8 mouse cellular contexts compared by ENCODE assay signal in the genomic region with DNA sequence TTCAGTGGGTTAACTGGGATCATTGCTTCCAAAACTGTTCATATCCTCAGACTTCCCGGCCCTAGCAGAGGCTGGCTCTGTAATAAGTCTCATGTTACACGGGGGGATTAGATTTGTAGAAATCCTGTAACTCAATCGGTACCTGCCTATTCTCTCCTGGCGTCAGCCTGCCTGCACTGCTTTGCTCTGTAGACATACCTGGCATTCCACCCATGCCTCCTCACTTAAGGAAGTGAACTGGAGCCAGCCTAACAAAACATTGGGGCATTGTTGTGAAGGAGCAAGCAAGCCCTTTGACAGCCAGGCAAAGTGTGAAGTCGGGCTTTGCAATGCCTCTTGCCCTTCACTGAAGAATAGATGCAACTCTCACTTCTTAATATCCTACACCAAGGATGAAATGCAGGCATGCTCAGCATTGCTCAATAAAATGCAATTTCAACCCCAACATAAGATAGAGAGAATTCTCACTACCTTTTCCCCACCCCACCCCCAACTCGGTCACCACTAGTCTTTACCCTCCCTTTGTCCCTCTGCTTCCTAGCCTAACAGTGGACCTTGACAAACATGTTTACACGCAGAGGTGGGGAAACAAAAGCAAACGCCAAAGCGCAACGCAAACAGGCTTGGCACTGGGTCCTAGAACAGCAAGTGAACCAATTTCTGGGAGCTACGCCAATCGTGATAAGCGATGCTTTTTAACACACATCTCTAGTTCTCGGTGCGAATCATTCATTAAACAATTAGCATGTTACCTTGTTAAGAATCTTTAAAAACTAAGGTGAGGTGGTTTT.
DNase-seq lines count a peak whose midpoint lies in the region; ATAC-seq and TF ChIP-seq lines count a peak whose summit lies in the region.

No protein-coding gene starts in this region.

- no peak for TF ChIP-seq EP300 in heart, adult 2 months (IDR thresholded peaks at IDR 0.05; ENCODE audit: insufficient read depth, low read depth, low read length)

- H3K36me3 ChIP-seq in heart, embryonic 12.5 days = no peaks in the 10 kb centered on the region
- H3K36me3 ChIP-seq in heart, adult 2 months (ENCODE audit: control insufficient read depth, insufficient read depth, low read length) = no peaks in the 10 kb centered on the region
- H3K36me3 ChIP-seq in embryonic facial prominence, embryonic 12.5 days = no peaks in the 10 kb centered on the region
- H3K36me3 ChIP-seq in liver, embryonic 16.5 days (ENCODE audit: control insufficient read depth, insufficient read depth) = no peaks in the 10 kb centered on the region
- no peaks in the 10 kb centered on the region for H3K36me3 ChIP-seq in intestine, embryonic 15.5 days

- H3K4me3 ChIP-seq in heart, embryonic 12.5 days = peak overlapping the region; percentile 28
- no peak overlapping the region for H3K4me3 ChIP-seq in heart, adult 2 months
- no peak overlapping the region for H3K4me3 ChIP-seq in embryonic facial prominence, embryonic 12.5 days
- no peak overlapping the region for H3K4me3 ChIP-seq in liver, embryonic 16.5 days (ENCODE audit: low read depth, low read length)
- H3K4me3 ChIP-seq in intestine, embryonic 15.5 days (replicated peaks) = no peak overlapping the region

- H3K27ac ChIP-seq in heart, embryonic 12.5 days (ENCODE audit: poor library complexity, severe bottlenecking) = no peak overlapping the region
- no peak overlapping the region for H3K27ac ChIP-seq in heart, adult 2 months
- H3K27ac ChIP-seq in embryonic facial prominence, embryonic 12.5 days = no peak overlapping the region
- H3K27ac ChIP-seq in liver, embryonic 16.5 days (ENCODE audit: low read length) = no peak overlapping the region
- H3K27ac ChIP-seq in intestine, embryonic 15.5 days = no peak overlapping the region

- H3K4me2 ChIP-seq in heart, embryonic 12.5 days = peak overlapping the region; percentile 63
- no peak overlapping the region for H3K4me2 ChIP-seq in embryonic facial prominence, embryonic 12.5 days (replicated peaks)
- H3K4me2 ChIP-seq in liver, embryonic 16.5 days (ENCODE audit: low read depth, low read length) = no peak overlapping the region
- H3K4me2 ChIP-seq in intestine, embryonic 15.5 days (replicated peaks) = no peak overlapping the region

- intact Hi-C loops in heart, adult 2 months (cut with DNase I) = no loop called here
- intact Hi-C loops in left cerebral cortex, postnatal 14 days (cut with DNase I) = no loop called here

- no peaks in the 10 kb centered on the region for H3K27me3 ChIP-seq in heart, embryonic 12.5 days (replicated peaks)
- H3K27me3 ChIP-seq in heart, adult 2 months (ENCODE audit: control insufficient read depth, insufficient read depth, low read length) = no peaks in the 10 kb centered on the region
- no peaks in the 10 kb centered on the region for H3K27me3 ChIP-seq in embryonic facial prominence, embryonic 12.5 days
- H3K27me3 ChIP-seq in liver, embryonic 16.5 days (ENCODE audit: control insufficient read depth, insufficient read depth, low read depth, low read length) = no peaks in the 10 kb centered on the region
- no peaks in the 10 kb centered on the region for H3K27me3 ChIP-seq in intestine, embryonic 15.5 days (replicated peaks)

- H3K9ac ChIP-seq in heart, embryonic 12.5 days = no peak overlapping the region; the same call in 1 of the 2 replicates
- H3K9ac ChIP-seq in heart, adult 2 months (ENCODE audit: low read depth, low read length) = no peak overlapping the region
- H3K9ac ChIP-seq in embryonic facial prominence, embryonic 12.5 days = no peak overlapping the region
- no peak overlapping the region for H3K9ac ChIP-seq in liver, embryonic 16.5 days (ENCODE audit: low read depth, low read length)
- H3K9ac ChIP-seq in intestine, embryonic 15.5 days = no peak overlapping the region

- ATAC-seq in heart, embryonic 12.5 days (ENCODE audit: insufficient number of reproducible peaks, low FRiP score) = no peak
- ATAC-seq in embryonic facial prominence, embryonic 12.5 days (ENCODE audit: insufficient number of reproducible peaks, insufficient read depth, low FRiP score, low TSS enrichment) = peak; percentile 72; the same call in 1 of the 2 replicates
- ATAC-seq in liver, embryonic 16.5 days (ENCODE audit: low read depth) = peak; percentile 62; the same call in 1 of the 2 replicates
- ATAC-seq in intestine, embryonic 15.5 days = no peak

- TF ChIP-seq POLR2A in heart, adult 2 months (IDR thresholded peaks at IDR 0.05; ENCODE audit: insufficient read depth, low read depth, low read length) = no peak

- H3K9me3 ChIP-seq in heart, embryonic 12.5 days (replicated peaks) = 0 out of 2 replicates have a peak, but pooled peaks cover 6% of the 10 kb centered on the region
- no peaks in the 10 kb centered on the region for H3K9me3 ChIP-seq in embryonic facial prominence, embryonic 12.5 days
- H3K9me3 ChIP-seq in liver, embryonic 16.5 days (replicated peaks; ENCODE audit: control insufficient read depth, low read length) = no peaks in the 10 kb centered on the region
- no peaks in the 10 kb centered on the region for H3K9me3 ChIP-seq in intestine, embryonic 15.5 days

- H3K79me2 ChIP-seq in heart, adult 2 months (replicated peaks; ENCODE audit: control insufficient read depth, insufficient read depth, low read length) = no peaks in the 10 kb centered on the region

- WGBS in heart, embryonic 12.5 days = 18% methylated on average over 15 of the region's 15 CpGs
- WGBS in heart, adult 2 months = 9% methylated on average over 15 of the region's 15 CpGs
- 24% methylated on average over 15 of the region's 15 CpGs for WGBS in embryonic facial prominence, embryonic 12.5 days
- WGBS in liver, embryonic 16.5 days (ENCODE audit: insufficient replicate concordance) = 25% methylated on average over 15 of the region's 15 CpGs
- WGBS in intestine, embryonic 15.5 days = 26% methylated on average over 15 of the region's 15 CpGs

- no peak for DNase-seq in heart, adult 2 months
- peak; percentile 17 for DNase-seq in MEL-GATA-1-ER (ENCODE audit: extremely low read depth, low read depth)
- no peak for DNase-seq in frontal cortex, postnatal 10 days (ENCODE audit: low spot score in 2 of 2)
- no peak for DNase-seq in left cerebral cortex, postnatal 14 days (ENCODE audit: low spot score in 2 of 2)

- TF ChIP-seq CTCF in heart, adult 2 months (IDR thresholded peaks at IDR 0.05) = no peak

- H3K4me1 ChIP-seq in heart, embryonic 12.5 days (replicated peaks) = peaks cover 11% of the 10 kb centered on the region
- no peaks in the 10 kb centered on the region for H3K4me1 ChIP-seq in heart, adult 2 months (ENCODE audit: control insufficient read depth, insufficient read depth, low read length)
- no peaks in the 10 kb centered on the region for H3K4me1 ChIP-seq in embryonic facial prominence, embryonic 12.5 days
- no peaks in the 10 kb centered on the region for H3K4me1 ChIP-seq in liver, embryonic 16.5 days (ENCODE audit: control insufficient read depth, low read depth, low read length)
- no peaks in the 10 kb centered on the region for H3K4me1 ChIP-seq in intestine, embryonic 15.5 days (replicated peaks)

Comparison
In these comparisons a context has a peak if more than half of its experiments do, and no peak if none do; other contexts are left out.
1. ATAC-seq: peak in embryonic facial prominence, embryonic 12.5 days (single experiment) and liver, embryonic 16.5 days (single experiment); none in heart, embryonic 12.5 days (single experiment) and intestine, embryonic 15.5 days (single experiment).